Mouse (Mus musculus): Measurements from ENCODE around the gene Fstl3. TPM values are rescaled to one million over a fixed set of nuclear protein-coding genes. Genes with fewer than 3 reads are reported as not detected.

Gene Fstl3
- polyA plus RNA-seq, 1 experiment from 2014 or later = 26.4 TPM

- no peak overlapping the region for H3K9ac ChIP-seq (replicated peaks; ENCODE audit: low read length)
- H3K4me2 ChIP-seq (replicated peaks; ENCODE audit: low read depth, low read length) = no peak overlapping the region
- ATAC-seq (ENCODE audit: low FRiP score, low TSS enrichment) = no peak
- WGBS = 70% methylated on average over 4 of the region's 4 CpGs
- no peaks in the 10 kb centered on the region for H3K27me3 ChIP-seq (ENCODE audit: insufficient read depth, low read length)
- no peaks in the 10 kb centered on the region for H3K9me3 ChIP-seq (ENCODE audit: low read length)
- no peak overlapping the region for H3K4me3 ChIP-seq (ENCODE audit: low read length)
- peaks cover 22% of the 10 kb centered on the region for H3K36me3 ChIP-seq (ENCODE audit: insufficient read depth, low read length)
- no peak overlapping the region for H3K27ac ChIP-seq (ENCODE audit: low read length)
- peaks cover 51% of the 10 kb centered on the region for H3K4me1 ChIP-seq (ENCODE audit: insufficient read depth, low read length)
Observed at GRCm38 (mm10) chr10:79818225-79818624, 41.2 kb downstream of the Fstl3 start.

GRCm38 (mm10) chr10:79819606-79820005 lies 42.5 kb downstream of the Fstl3 start:
- Histone ChIP-seq H3K4me1 (ENCODE audit: insufficient read depth, low read length) (peaks cover 51% of the 10 kb centered on the region), H3K27ac (ENCODE audit: low read length) (no peak overlapping the region), H3K4me3 (ENCODE audit: low read length) (no peak overlapping the region), H3K9ac (replicated peaks; ENCODE audit: low read length) (no peak overlapping the region), H3K4me2 (replicated peaks; ENCODE audit: low read depth, low read length) (no peak overlapping the region), H3K36me3 (ENCODE audit: insufficient read depth, low read length) (peaks cover 22% of the 10 kb centered on the region), H3K9me3 (ENCODE audit: low read length) (no peaks in the 10 kb centered on the region), H3K27me3 (ENCODE audit: insufficient read depth, low read length) (no peaks in the 10 kb centered on the region)
- ATAC-seq (ENCODE audit: low FRiP score, low TSS enrichment) = no peak
- WGBS = 93% methylated on average over 17 of the region's 17 CpGs

GRCm38 (mm10) chr10:79820277-79820676 lies 43.2 kb downstream of the Fstl3 start:
- H3K27ac ChIP-seq (ENCODE audit: low read length) = peak overlapping the region; percentile 84
- WGBS = 71% methylated on average over 8 of the region's 8 CpGs
- H3K36me3 ChIP-seq (ENCODE audit: insufficient read depth, low read length) = peaks cover 22% of the 10 kb centered on the region
- H3K4me2 ChIP-seq (replicated peaks; ENCODE audit: low read depth, low read length) = no peak overlapping the region
- H3K4me3 ChIP-seq (ENCODE audit: low read length) = no peak overlapping the region
- no peaks in the 10 kb centered on the region for H3K27me3 ChIP-seq (ENCODE audit: insufficient read depth, low read length)
- H3K4me1 ChIP-seq (ENCODE audit: insufficient read depth, low read length) = peaks cover 45% of the 10 kb centered on the region
- H3K9ac ChIP-seq (replicated peaks; ENCODE audit: low read length) = peak overlapping the region; percentile 44
- no peak for ATAC-seq (ENCODE audit: low FRiP score, low TSS enrichment)
- no peaks in the 10 kb centered on the region for H3K9me3 ChIP-seq (ENCODE audit: low read length)

- whole genome bisulfite sequencing = 37% methylated on average over 11 of the region's 11 CpGs
- Histone ChIP-seq H3K27me3 (ENCODE audit: insufficient read depth, low read length) (no peaks in the 10 kb centered on the region), H3K4me2 (replicated peaks; ENCODE audit: low read depth, low read length) (no peak within 1 kb of the TSS; the same call in 1 of the 2 replicates), H3K27ac (ENCODE audit: low read length) (peak within 1 kb of the TSS; percentile 84), H3K9ac (replicated peaks; ENCODE audit: low read length) (peak within 1 kb of the TSS; percentile 57), H3K9me3 (ENCODE audit: low read length) (no peaks in the 10 kb centered on the region), H3K4me1 (ENCODE audit: insufficient read depth, low read length) (peaks cover 44% of the 10 kb centered on the region), H3K36me3 (ENCODE audit: insufficient read depth, low read length) (peaks cover 24% of the 10 kb centered on the region), H3K4me3 (ENCODE audit: low read length) (no peak within 1 kb of the TSS)
- ATAC-seq (ENCODE audit: low FRiP score, low TSS enrichment) = no peak
Observed at GRCm38 (mm10) chr10:79820782-79821181, 43.7 kb downstream of the Fstl3 start, which contains the start of gene Misp. TSS of gene Misp (plus strand) at chr10:79820989.

- peak overlapping the region; percentile 57 for H3K9ac ChIP-seq (replicated peaks; ENCODE audit: low read length)
- ATAC-seq (ENCODE audit: low FRiP score, low TSS enrichment) = no peak
- peak overlapping the region; percentile 45 for H3K4me2 ChIP-seq (replicated peaks; ENCODE audit: low read depth, low read length)
- H3K36me3 ChIP-seq (ENCODE audit: insufficient read depth, low read length) = peaks cover 21% of the 10 kb centered on the region
- H3K4me3 ChIP-seq (ENCODE audit: low read length) = no peak overlapping the region
- 83% methylated on average over 12 of the region's 12 CpGs for WGBS
- peaks cover 44% of the 10 kb centered on the region for H3K4me1 ChIP-seq (ENCODE audit: insufficient read depth, low read length)
- H3K27ac ChIP-seq (ENCODE audit: low read length) = peak overlapping the region; percentile 74
- no peaks in the 10 kb centered on the region for H3K9me3 ChIP-seq (ENCODE audit: low read length)
- no peaks in the 10 kb centered on the region for H3K27me3 ChIP-seq (ENCODE audit: insufficient read depth, low read length)
Observed at GRCm38 (mm10) chr10:79821731-79822130, 44.7 kb downstream of the Fstl3 start.

- peak; percentile 85 for ATAC-seq (ENCODE audit: low FRiP score, low TSS enrichment)
- peak overlapping the region; percentile 21; the same call in 1 of the 2 replicates for H3K4me3 ChIP-seq (ENCODE audit: low read length)
- H3K27me3 ChIP-seq (ENCODE audit: insufficient read depth, low read length) = no peaks in the 10 kb centered on the region
- peak overlapping the region; percentile 57 for H3K9ac ChIP-seq (replicated peaks; ENCODE audit: low read length)
- 21% methylated on average over 16 of the region's 17 CpGs for WGBS
- peaks cover 44% of the 10 kb centered on the region for H3K4me1 ChIP-seq (ENCODE audit: insufficient read depth, low read length)
- H3K27ac ChIP-seq (ENCODE audit: low read length) = peak overlapping the region; percentile 74
- peak overlapping the region; percentile 45 for H3K4me2 ChIP-seq (replicated peaks; ENCODE audit: low read depth, low read length)
- H3K36me3 ChIP-seq (ENCODE audit: insufficient read depth, low read length) = peaks cover 19% of the 10 kb centered on the region
- H3K9me3 ChIP-seq (ENCODE audit: low read length) = no peaks in the 10 kb centered on the region
Observed at GRCm38 (mm10) chr10:79822372-79822771, 45.3 kb downstream of the Fstl3 start.

- Histone ChIP-seq H3K9me3 (ENCODE audit: low read length) (no peaks in the 10 kb centered on the region), H3K27ac (ENCODE audit: low read length) (peak overlapping the region; percentile 74), H3K27me3 (ENCODE audit: insufficient read depth, low read length) (no peaks in the 10 kb centered on the region), H3K9ac (replicated peaks; ENCODE audit: low read length) (peak overlapping the region; percentile 57; the same call in 1 of the 2 replicates), H3K4me2 (replicated peaks; ENCODE audit: low read depth, low read length) (peak overlapping the region; percentile 45), H3K4me1 (ENCODE audit: insufficient read depth, low read length) (peaks cover 42% of the 10 kb centered on the region), H3K4me3 (ENCODE audit: low read length) (peak overlapping the region; percentile 21; the same call in 1 of the 2 replicates), H3K36me3 (ENCODE audit: insufficient read depth, low read length) (peaks cover 19% of the 10 kb centered on the region)
- WGBS = 67% methylated on average over 6 of the region's 6 CpGs
- ATAC-seq (ENCODE audit: low FRiP score, low TSS enrichment) = no peak
Observed at GRCm38 (mm10) chr10:79823011-79823410, 45.9 kb downstream of the Fstl3 start.

- no peak overlapping the region; the same call in 1 of the 2 replicates for H3K9ac ChIP-seq (replicated peaks; ENCODE audit: low read length)
- no peak overlapping the region for H3K27ac ChIP-seq (ENCODE audit: low read length)
- no peak overlapping the region for H3K4me3 ChIP-seq (ENCODE audit: low read length)
- no peak overlapping the region for H3K4me2 ChIP-seq (replicated peaks; ENCODE audit: low read depth, low read length)
- ATAC-seq (ENCODE audit: low FRiP score, low TSS enrichment) = no peak
- H3K9me3 ChIP-seq (ENCODE audit: low read length) = no peaks in the 10 kb centered on the region
- WGBS = 64% methylated on average over 6 of the region's 6 CpGs
- peaks cover 14% of the 10 kb centered on the region for H3K36me3 ChIP-seq (ENCODE audit: insufficient read depth, low read length)
- H3K27me3 ChIP-seq (ENCODE audit: insufficient read depth, low read length) = no peaks in the 10 kb centered on the region
- peaks cover 38% of the 10 kb centered on the region for H3K4me1 ChIP-seq (ENCODE audit: insufficient read depth, low read length)
Observed at GRCm38 (mm10) chr10:79824413-79824812, 47.3 kb downstream of the Fstl3 start.

- Histone ChIP-seq H3K4me2 (replicated peaks; ENCODE audit: low read depth, low read length) (no peak overlapping the region), H3K9ac (replicated peaks; ENCODE audit: low read length) (no peak overlapping the region), H3K4me3 (ENCODE audit: low read length) (no peak overlapping the region), H3K36me3 (ENCODE audit: insufficient read depth, low read length) (no peaks in the 10 kb centered on the region), H3K27ac (ENCODE audit: low read length) (no peak overlapping the region), H3K27me3 (ENCODE audit: insufficient read depth, low read length) (no peaks in the 10 kb centered on the region), H3K4me1 (ENCODE audit: insufficient read depth, low read length) (0 out of 2 replicates have a peak, but pooled peaks cover 5% of the 10 kb centered on the region), H3K9me3 (ENCODE audit: low read length) (no peaks in the 10 kb centered on the region)
- 86% methylated on average over 3 of the region's 3 CpGs for WGBS
- no peak for ATAC-seq (ENCODE audit: low FRiP score, low TSS enrichment)
Observed at GRCm38 (mm10) chr10:79831583-79831982, 54.5 kb downstream of the Fstl3 start.
